Mouse (Mus musculus): Measurements from ENCODE around the gene Tmem235. TPM values are rescaled to one million over a fixed set of nuclear protein-coding genes. Genes with fewer than 3 reads are reported as not detected.

Gene Tmem235
- polyA plus RNA-seq, 1 experiment from 2014 or later = not detected

Other genes starting within 250 kb of the Tmem235 start
- 9.0 to 13.1 TPM (median 11.4 TPM) in 3 replicates for gene Tnrc6c, start 206.5 kb upstream of the Tmem235 start, polyA plus RNA-seq (2018)
- gene Tmc8, start 78.7 kb upstream of the Tmem235 start, polyA plus RNA-seq (2018) = 3.2 to 4.9 TPM (median 4.8 TPM) in 3 replicates
- gene Tmc6, start 78.6 kb upstream of the Tmem235 start, polyA plus RNA-seq (2018) = 11.1 to 22.1 TPM (median 17.9 TPM) in 3 replicates
- not detected in 3 replicates for gene 6030468B19Rik, start 63.1 kb upstream of the Tmem235 start, polyA plus RNA-seq (2018)
- 0.79 to 1.5 TPM (median 1.5 TPM) in 3 replicates for gene Gm20708, start 51.1 kb upstream of the Tmem235 start, polyA plus RNA-seq (2018)
- 138 to 194 TPM (median 167 TPM) in 3 replicates for gene Syngr2, start 51.1 kb upstream of the Tmem235 start, polyA plus RNA-seq (2018)
- gene Afmid, start 34.8 kb upstream of the Tmem235 start, polyA plus RNA-seq (2018) = 2.9 to 4.4 TPM (median 3.6 TPM) in 3 replicates
- 1.1 to 37.4 TPM (median 6.2 TPM) in 3 replicates for gene Tk1, start 34.7 kb upstream of the Tmem235 start, polyA plus RNA-seq (2018)
- gene Birc5, start 11.5 kb upstream of the Tmem235 start, polyA plus RNA-seq (2018) = 1.7 to 21.0 TPM (median 16.6 TPM) in 3 replicates
- gene Tha1, start 12.7 kb downstream of the Tmem235 start, polyA plus RNA-seq (2018) = 3.0 to 8.4 TPM (median 4.9 TPM) in 3 replicates
- 2.0 to 6.9 TPM (median 2.3 TPM) in 3 replicates for gene Socs3, start 109.3 kb downstream of the Tmem235 start, polyA plus RNA-seq (2018)
- 12.0 to 40.0 TPM (median 28.0 TPM) in 3 replicates for gene Pgs1, start 125.5 kb downstream of the Tmem235 start, polyA plus RNA-seq (2018)

Measured in macrophage (primary cell).